Mouse (Mus musculus): ENCODE results near the gene Tent2. TPM values are rescaled to one million over a fixed set of nuclear protein-coding genes. Genes with fewer than 3 reads are reported as not detected.

Gene Tent2
- polyA plus RNA-seq, 1 experiment from 2014 or later: 63.3 TPM

- Histone ChIP-seq H3K27ac (replicated peaks) (no peak overlapping the region), H3K27me3 (no peaks in the 10 kb centered on the region), H3K9ac (no peak overlapping the region), H3K4me2 (replicated peaks) (no peak overlapping the region), H3K36me3 (no peaks in the 10 kb centered on the region), H3K9me3 (replicated peaks) (no peaks in the 10 kb centered on the region), H3K4me1 (peaks cover 25% of the 10 kb centered on the region), H3K4me3 (replicated peaks) (no peak overlapping the region)
- WGBS: 92% methylated on average over 6 of the region's 6 CpGs
- ATAC-seq (ENCODE audit: insufficient number of reproducible peaks, low FRiP score, low TSS enrichment, low read depth): no peak
Observed at GRCm38 (mm10) chr13:93141184-93141583, 51.0 kb downstream of the Tent2 start.

- ATAC-seq (ENCODE audit: insufficient number of reproducible peaks, low FRiP score, low TSS enrichment, low read depth): no peak
- H3K4me1 ChIP-seq: peaks cover 6% of the 10 kb centered on the region; the same call in 1 of the 2 replicates
- H3K27ac ChIP-seq (replicated peaks): no peak overlapping the region
- WGBS: 33% methylated on average over 1 of the region's 1 CpGs
- no peak overlapping the region for H3K9ac ChIP-seq
- no peaks in the 10 kb centered on the region for H3K9me3 ChIP-seq (replicated peaks)
- no peaks in the 10 kb centered on the region for H3K27me3 ChIP-seq
- no peak overlapping the region for H3K4me2 ChIP-seq (replicated peaks)
- no peaks in the 10 kb centered on the region for H3K36me3 ChIP-seq
- H3K4me3 ChIP-seq (replicated peaks): no peak overlapping the region
Observed at GRCm38 (mm10) chr13:93138059-93138458, 54.1 kb downstream of the Tent2 start.

GRCm38 (mm10) chr13:93137098-93137497 lies 55.1 kb downstream of the Tent2 start:
- H3K4me1 ChIP-seq: peaks cover 5% of the 10 kb centered on the region; the same call in 1 of the 2 replicates
- no peak overlapping the region for H3K9ac ChIP-seq
- no peaks in the 10 kb centered on the region for H3K27me3 ChIP-seq
- H3K36me3 ChIP-seq: no peaks in the 10 kb centered on the region
- H3K27ac ChIP-seq (replicated peaks): no peak overlapping the region
- no peaks in the 10 kb centered on the region for H3K9me3 ChIP-seq (replicated peaks)
- H3K4me3 ChIP-seq (replicated peaks): no peak overlapping the region
- no peak overlapping the region for H3K4me2 ChIP-seq (replicated peaks)
- ATAC-seq (ENCODE audit: insufficient number of reproducible peaks, low FRiP score, low TSS enrichment, low read depth): no peak
- WGBS: 78% methylated on average over 7 of the region's 7 CpGs

- H3K27ac ChIP-seq (replicated peaks): no peak overlapping the region
- H3K4me2 ChIP-seq (replicated peaks): no peak overlapping the region
- H3K4me1 ChIP-seq: peaks cover 5% of the 10 kb centered on the region; the same call in 1 of the 2 replicates
- 83% methylated on average over 1 of the region's 1 CpGs for WGBS
- no peak overlapping the region for H3K9ac ChIP-seq
- no peaks in the 10 kb centered on the region for H3K9me3 ChIP-seq (replicated peaks)
- no peaks in the 10 kb centered on the region for H3K27me3 ChIP-seq
- no peak for ATAC-seq (ENCODE audit: insufficient number of reproducible peaks, low FRiP score, low TSS enrichment, low read depth)
- no peaks in the 10 kb centered on the region for H3K36me3 ChIP-seq
- no peak overlapping the region for H3K4me3 ChIP-seq (replicated peaks)
Observed at GRCm38 (mm10) chr13:93136251-93136650, 55.9 kb downstream of the Tent2 start.

GRCm38 (mm10) chr13:93135501-93135900 lies 56.7 kb downstream of the Tent2 start:
- Histone ChIP-seq H3K4me2 (replicated peaks) (no peak overlapping the region), H3K27me3 (no peaks in the 10 kb centered on the region), H3K27ac (replicated peaks) (no peak overlapping the region), H3K36me3 (no peaks in the 10 kb centered on the region), H3K4me1 (peaks cover 5% of the 10 kb centered on the region; the same call in 1 of the 2 replicates), H3K9ac (no peak overlapping the region), H3K9me3 (replicated peaks) (no peaks in the 10 kb centered on the region), H3K4me3 (replicated peaks) (no peak overlapping the region)
- 76% methylated on average over 2 of the region's 2 CpGs for WGBS
- no peak for ATAC-seq (ENCODE audit: insufficient number of reproducible peaks, low FRiP score, low TSS enrichment, low read depth)

- no peak overlapping the region for H3K27ac ChIP-seq (replicated peaks)
- H3K4me3 ChIP-seq (replicated peaks): no peak overlapping the region
- H3K4me2 ChIP-seq (replicated peaks): no peak overlapping the region
- H3K9ac ChIP-seq: no peak overlapping the region
- ATAC-seq (ENCODE audit: insufficient number of reproducible peaks, low FRiP score, low TSS enrichment, low read depth): no peak
- H3K4me1 ChIP-seq: 0 out of 2 replicates have a peak, but pooled peaks cover 5% of the 10 kb centered on the region
- H3K9me3 ChIP-seq (replicated peaks): no peaks in the 10 kb centered on the region
- H3K27me3 ChIP-seq: no peaks in the 10 kb centered on the region
- 74% methylated on average over 3 of the region's 3 CpGs for WGBS
- H3K36me3 ChIP-seq: no peaks in the 10 kb centered on the region
Observed at GRCm38 (mm10) chr13:93130674-93131073, 61.5 kb downstream of the Tent2 start.

- ATAC-seq (ENCODE audit: insufficient number of reproducible peaks, low FRiP score, low TSS enrichment, low read depth): no peak
- WGBS: 63% methylated on average over 5 of the region's 5 CpGs
- no peak overlapping the region for H3K4me2 ChIP-seq (replicated peaks)
- H3K36me3 ChIP-seq: no peaks in the 10 kb centered on the region
- no peak overlapping the region for H3K27ac ChIP-seq (replicated peaks)
- H3K9ac ChIP-seq: no peak overlapping the region
- H3K4me1 ChIP-seq: 0 out of 2 replicates have a peak, but pooled peaks cover 5% of the 10 kb centered on the region
- H3K9me3 ChIP-seq (replicated peaks): no peaks in the 10 kb centered on the region
- no peaks in the 10 kb centered on the region for H3K27me3 ChIP-seq
- no peak overlapping the region for H3K4me3 ChIP-seq (replicated peaks)
Observed at GRCm38 (mm10) chr13:93128961-93129360, 63.2 kb downstream of the Tent2 start.

- no peak overlapping the region for H3K9ac ChIP-seq
- no peaks in the 10 kb centered on the region for H3K9me3 ChIP-seq (replicated peaks)
- H3K27ac ChIP-seq (replicated peaks): no peak overlapping the region
- 0 out of 2 replicates have a peak, but pooled peaks cover 5% of the 10 kb centered on the region for H3K4me1 ChIP-seq
- H3K36me3 ChIP-seq: no peaks in the 10 kb centered on the region
- WGBS: 50% methylated on average over 8 of the region's 8 CpGs
- no peak overlapping the region for H3K4me3 ChIP-seq (replicated peaks)
- ATAC-seq (ENCODE audit: insufficient number of reproducible peaks, low FRiP score, low TSS enrichment, low read depth): no peak
- no peaks in the 10 kb centered on the region for H3K27me3 ChIP-seq
- H3K4me2 ChIP-seq (replicated peaks): no peak overlapping the region
Observed at GRCm38 (mm10) chr13:93128111-93128860, 63.9 kb downstream of the Tent2 start.

- no peak for ATAC-seq (ENCODE audit: insufficient number of reproducible peaks, low FRiP score, low TSS enrichment, low read depth)
- no peaks in the 10 kb centered on the region for H3K9me3 ChIP-seq (replicated peaks)
- H3K4me2 ChIP-seq (replicated peaks): no peak overlapping the region
- H3K9ac ChIP-seq: no peak overlapping the region
- no peak overlapping the region for H3K4me3 ChIP-seq (replicated peaks)
- no peaks in the 10 kb centered on the region for H3K36me3 ChIP-seq
- H3K27ac ChIP-seq (replicated peaks): no peak overlapping the region
- no peaks in the 10 kb centered on the region for H3K27me3 ChIP-seq
- no peaks in the 10 kb centered on the region for H3K4me1 ChIP-seq
- 92% methylated on average over 9 of the region's 9 CpGs for WGBS
Observed at GRCm38 (mm10) chr13:93122321-93122720, 69.9 kb downstream of the Tent2 start.

- ATAC-seq (ENCODE audit: insufficient number of reproducible peaks, low FRiP score, low TSS enrichment, low read depth): no peak
Observed at GRCm38 (mm10) chr13:93117241-93117640, 74.9 kb downstream of the Tent2 start.

GRCm38 (mm10) chr13:93102340-93103090 lies 89.7 kb downstream of the Tent2 start:
- no peaks in the 10 kb centered on the region for H3K4me1 ChIP-seq
- H3K27me3 ChIP-seq: no peaks in the 10 kb centered on the region
- H3K27ac ChIP-seq (replicated peaks): no peak overlapping the region
- no peaks in the 10 kb centered on the region for H3K9me3 ChIP-seq (replicated peaks)
- no peak overlapping the region for H3K4me2 ChIP-seq (replicated peaks)
- ATAC-seq (ENCODE audit: insufficient number of reproducible peaks, low FRiP score, low TSS enrichment, low read depth): no peak
- H3K9ac ChIP-seq: no peak overlapping the region
- no peaks in the 10 kb centered on the region for H3K36me3 ChIP-seq
- 74% methylated on average over 4 of the region's 4 CpGs for WGBS
- no peak overlapping the region for H3K4me3 ChIP-seq (replicated peaks)

More at GRCm38 (mm10) chr13:93117241-93117640, 74.9 kb downstream of the Tent2 start:
- no peaks in the 10 kb centered on the region for H3K9me3 ChIP-seq (replicated peaks)
- no peak overlapping the region for H3K4me3 ChIP-seq (replicated peaks)
- H3K27ac ChIP-seq (replicated peaks): no peak overlapping the region
- no peak overlapping the region for H3K9ac ChIP-seq
- 67% methylated on average over 7 of the region's 7 CpGs for WGBS
- no peak overlapping the region for H3K4me2 ChIP-seq (replicated peaks)
- H3K4me1 ChIP-seq: no peaks in the 10 kb centered on the region
- no peaks in the 10 kb centered on the region for H3K27me3 ChIP-seq
- H3K36me3 ChIP-seq: no peaks in the 10 kb centered on the region
